Mouse (Mus musculus) ES-Bruce4 (cell line): ENCODE data around the gene Magi1.

Source experiments
- CTCF ChIP-seq: IDR thresholded peaks from one replicate; pipeline ENCODE4 v1.8.1; 2011; ENCODE audit warnings: low read depth, low read length
- POLR2A ChIP-seq: IDR thresholded peaks from one replicate; pipeline ENCODE4 v1.8.1; 2011; ENCODE audit warnings: low read length; ENCODE audit not compliant: insufficient read depth

DNA sequence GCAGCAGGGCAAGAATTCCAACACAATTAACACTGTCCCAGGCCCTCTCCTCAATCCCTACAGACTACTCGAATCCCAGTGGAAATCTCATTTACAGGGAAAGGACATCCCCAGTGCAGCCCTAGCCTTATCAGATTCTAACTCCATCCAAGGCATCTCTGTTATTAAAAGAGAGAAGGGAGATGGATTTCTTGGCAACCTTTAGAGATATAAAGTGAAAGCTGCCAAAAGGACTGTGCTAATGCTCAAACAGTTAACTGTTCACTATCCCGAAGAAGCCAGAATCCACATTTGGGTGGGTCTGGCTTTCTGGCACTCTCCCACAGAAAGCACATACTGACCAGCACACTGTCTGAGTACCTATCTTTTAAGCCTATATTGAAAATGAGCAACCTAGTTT is 159.4 kb downstream of the Magi1 start:
- TF ChIP-seq POLR2A: no peak
- no peak for TF ChIP-seq CTCF
